Mouse (Mus musculus): ENCODE measurements around the gene Ctnnbip1. TPM values are rescaled to one million over a fixed set of nuclear protein-coding genes. Genes with fewer than 3 reads are reported as not detected.

Gene Ctnnbip1
- total and polyA plus RNA-seq, 2 experiments: 4.9 to 9.7 TPM

GRCm38 (mm10) chr4:149597641-149598208 lies 79.7 kb downstream of the Ctnnbip1 start:
- no peaks in the 10 kb centered on the region for H3K27me3 ChIP-seq (ENCODE audit: control insufficient read depth, insufficient read depth, low read length)
- H3K27ac ChIP-seq (replicated peaks; ENCODE audit: insufficient read depth, low read depth, low read length): no peak overlapping the region
- no peaks in the 10 kb centered on the region for H3K79me2 ChIP-seq (ENCODE audit: control insufficient read depth, insufficient read depth, low read length)
- 80% methylated on average over 12 of the region's 12 CpGs for WGBS
- TF ChIP-seq POLR2A (IDR thresholded peaks at IDR 0.05; ENCODE audit: extremely low read depth, insufficient read depth, low read length): no peak
- TF ChIP-seq CTCF (IDR thresholded peaks at IDR 0.05; ENCODE audit: low read depth, low read length): no peak
- H3K4me1 ChIP-seq (ENCODE audit: control insufficient read depth, insufficient read depth, low read length): no peaks in the 10 kb centered on the region
- no peaks in the 10 kb centered on the region for H3K36me3 ChIP-seq (ENCODE audit: control insufficient read depth, insufficient read depth, low read length)
- DNase-seq (ENCODE audit: extremely low read depth, low read depth, low spot score): no peak
- H3K4me3 ChIP-seq (ENCODE audit: insufficient read depth, low read depth, low read length): no peak overlapping the region
- no peak overlapping the region for H3K9ac ChIP-seq (ENCODE audit: low read depth, low read length)

- Histone ChIP-seq H3K79me2 (ENCODE audit: control insufficient read depth, insufficient read depth, low read length) (no peaks in the 10 kb centered on the region), H3K4me1 (ENCODE audit: control insufficient read depth, insufficient read depth, low read length) (no peaks in the 10 kb centered on the region), H3K9ac (ENCODE audit: low read depth, low read length) (no peak overlapping the region), H3K27ac (replicated peaks; ENCODE audit: insufficient read depth, low read depth, low read length) (no peak overlapping the region), H3K36me3 (ENCODE audit: control insufficient read depth, insufficient read depth, low read length) (no peaks in the 10 kb centered on the region), H3K27me3 (ENCODE audit: control insufficient read depth, insufficient read depth, low read length) (no peaks in the 10 kb centered on the region), H3K4me3 (ENCODE audit: insufficient read depth, low read depth, low read length) (no peak overlapping the region)
- DNase-seq (ENCODE audit: extremely low read depth, low read depth, low spot score): no peak
- TF ChIP-seq POLR2A (IDR thresholded peaks at IDR 0.05; ENCODE audit: extremely low read depth, insufficient read depth, low read length) (no peak), CTCF (IDR thresholded peaks at IDR 0.05; ENCODE audit: low read depth, low read length) (no peak)
- WGBS: 95% methylated on average over 6 of the region's 6 CpGs
These were observed 81.5 kb downstream of the Ctnnbip1 start for GRCm38 (mm10) chr4:149599549-149599948.

- H3K27me3 ChIP-seq (ENCODE audit: control insufficient read depth, insufficient read depth, low read length): no peaks in the 10 kb centered on the region
- H3K4me1 ChIP-seq (ENCODE audit: control insufficient read depth, insufficient read depth, low read length): no peaks in the 10 kb centered on the region
- no peak overlapping the region for H3K4me3 ChIP-seq (ENCODE audit: insufficient read depth, low read depth, low read length)
- H3K9ac ChIP-seq (ENCODE audit: low read depth, low read length): no peak overlapping the region
- 82% methylated on average over 4 of the region's 4 CpGs for WGBS
- DNase-seq (ENCODE audit: extremely low read depth, low read depth, low spot score): no peak
- TF ChIP-seq POLR2A (IDR thresholded peaks at IDR 0.05; ENCODE audit: extremely low read depth, insufficient read depth, low read length): no peak
- TF ChIP-seq CTCF (IDR thresholded peaks at IDR 0.05; ENCODE audit: low read depth, low read length): no peak
- no peaks in the 10 kb centered on the region for H3K79me2 ChIP-seq (ENCODE audit: control insufficient read depth, insufficient read depth, low read length)
- no peak overlapping the region for H3K27ac ChIP-seq (replicated peaks; ENCODE audit: insufficient read depth, low read depth, low read length)
- H3K36me3 ChIP-seq (ENCODE audit: control insufficient read depth, insufficient read depth, low read length): no peaks in the 10 kb centered on the region
These were observed 82.1 kb downstream of the Ctnnbip1 start for GRCm38 (mm10) chr4:149600130-149600529.

GRCm38 (mm10) chr4:149601484-149601883 lies 83.4 kb downstream of the Ctnnbip1 start:
- Histone ChIP-seq H3K79me2 (ENCODE audit: control insufficient read depth, insufficient read depth, low read length) (no peaks in the 10 kb centered on the region), H3K4me1 (ENCODE audit: control insufficient read depth, insufficient read depth, low read length) (no peaks in the 10 kb centered on the region), H3K27me3 (ENCODE audit: control insufficient read depth, insufficient read depth, low read length) (no peaks in the 10 kb centered on the region), H3K27ac (replicated peaks; ENCODE audit: insufficient read depth, low read depth, low read length) (no peak overlapping the region), H3K4me3 (ENCODE audit: insufficient read depth, low read depth, low read length) (no peak overlapping the region), H3K36me3 (ENCODE audit: control insufficient read depth, insufficient read depth, low read length) (no peaks in the 10 kb centered on the region), H3K9ac (ENCODE audit: low read depth, low read length) (no peak overlapping the region)
- no peak for DNase-seq (ENCODE audit: extremely low read depth, low read depth, low spot score)
- 48% methylated on average over 4 of the region's 4 CpGs for WGBS
- TF ChIP-seq POLR2A (IDR thresholded peaks at IDR 0.05; ENCODE audit: extremely low read depth, insufficient read depth, low read length) (no peak), CTCF (IDR thresholded peaks at IDR 0.05; ENCODE audit: low read depth, low read length) (no peak)

- Histone ChIP-seq H3K27me3 (ENCODE audit: control insufficient read depth, insufficient read depth, low read length) (no peaks in the 10 kb centered on the region), H3K27ac (replicated peaks; ENCODE audit: insufficient read depth, low read depth, low read length) (no peak overlapping the region), H3K36me3 (ENCODE audit: control insufficient read depth, insufficient read depth, low read length) (no peaks in the 10 kb centered on the region), H3K9ac (ENCODE audit: low read depth, low read length) (no peak overlapping the region), H3K4me3 (ENCODE audit: insufficient read depth, low read depth, low read length) (no peak overlapping the region), H3K4me1 (ENCODE audit: control insufficient read depth, insufficient read depth, low read length) (no peaks in the 10 kb centered on the region), H3K79me2 (ENCODE audit: control insufficient read depth, insufficient read depth, low read length) (no peaks in the 10 kb centered on the region)
- TF ChIP-seq POLR2A (IDR thresholded peaks at IDR 0.05; ENCODE audit: extremely low read depth, insufficient read depth, low read length) (no peak), CTCF (IDR thresholded peaks at IDR 0.05; ENCODE audit: low read depth, low read length) (no peak)
- DNase-seq (ENCODE audit: extremely low read depth, low read depth, low spot score): no peak
- WGBS: 39% methylated on average over 7 of the region's 7 CpGs
These were observed 84.2 kb downstream of the Ctnnbip1 start for GRCm38 (mm10) chr4:149602236-149602635.

GRCm38 (mm10) chr4:149603860-149604259 lies 85.8 kb downstream of the Ctnnbip1 start:
- Histone ChIP-seq H3K36me3 (ENCODE audit: control insufficient read depth, insufficient read depth, low read length) (no peaks in the 10 kb centered on the region), H3K4me3 (ENCODE audit: insufficient read depth, low read depth, low read length) (no peak overlapping the region), H3K4me1 (ENCODE audit: control insufficient read depth, insufficient read depth, low read length) (no peaks in the 10 kb centered on the region), H3K79me2 (ENCODE audit: control insufficient read depth, insufficient read depth, low read length) (no peaks in the 10 kb centered on the region), H3K27ac (replicated peaks; ENCODE audit: insufficient read depth, low read depth, low read length) (no peak overlapping the region), H3K27me3 (ENCODE audit: control insufficient read depth, insufficient read depth, low read length) (no peaks in the 10 kb centered on the region), H3K9ac (ENCODE audit: low read depth, low read length) (no peak overlapping the region)
- no peak for DNase-seq (ENCODE audit: extremely low read depth, low read depth, low spot score)
- TF ChIP-seq CTCF (IDR thresholded peaks at IDR 0.05; ENCODE audit: low read depth, low read length) (no peak), POLR2A (IDR thresholded peaks at IDR 0.05; ENCODE audit: extremely low read depth, insufficient read depth, low read length) (no peak)
- 63% methylated on average over 1 of the region's 1 CpGs for WGBS

All from liver, adult 2 months (tissue).